Mouse (Mus musculus) thymus, postnatal 25 days (tissue): ENCODE measurements around the gene Gab2.
"Not testable (repeated sequence)": the region's sequence is repeated elsewhere in the genome, so short reads cannot be mapped to it uniquely, and the experiment has no call there.

Experiments
- DNase-seq: peaks from one replicate; pipeline ENCODE4 v3.0.0; 2022

Gab2 gene

GRCm38 (mm10) chr7:97151082-97151813 is 69.9 kb downstream of the Gab2 start:
- DNase-seq = no peak

GRCm38 (mm10) chr7:97154756-97155487 is 73.5 kb downstream of the Gab2 start:
- DNase-seq = no peak

- no peak for DNase-seq
Measured at GRCm38 (mm10) chr7:97164261-97164660, 82.9 kb downstream of the Gab2 start.

GRCm38 (mm10) chr7:97171089-97171488 is 89.7 kb downstream of the Gab2 start:
- DNase-seq = no peak

GRCm38 (mm10) chr7:97171719-97172118 is 90.3 kb downstream of the Gab2 start:
- DNase-seq = no peak

- no peak for DNase-seq
Measured at GRCm38 (mm10) chr7:97172126-97172525, 90.7 kb downstream of the Gab2 start.

- DNase-seq = no peak
Measured at GRCm38 (mm10) chr7:97181931-97182330, 100.5 kb downstream of the Gab2 start.

GRCm38 (mm10) chr7:97183426-97183825 is 102.0 kb downstream of the Gab2 start:
- no peak for DNase-seq

- DNase-seq = no peak
Measured at GRCm38 (mm10) chr7:97184005-97184404, 102.6 kb downstream of the Gab2 start.

GRCm38 (mm10) chr7:97187387-97188081 is 106.1 kb downstream of the Gab2 start:
- no peak for DNase-seq

GRCm38 (mm10) chr7:97189116-97189515 is 107.7 kb downstream of the Gab2 start:
- no peak for DNase-seq

GRCm38 (mm10) chr7:97203907-97204306 is 122.5 kb downstream of the Gab2 start:
- no peak for DNase-seq

GRCm38 (mm10) chr7:97208811-97209549 is 127.6 kb downstream of the Gab2 start:
- DNase-seq = no peak

- no peak for DNase-seq
Measured at GRCm38 (mm10) chr7:97210064-97210685, 128.8 kb downstream of the Gab2 start.

GRCm38 (mm10) chr7:97211117-97211516 is 129.7 kb downstream of the Gab2 start:
- no peak for DNase-seq

- no peak for DNase-seq
Measured at GRCm38 (mm10) chr7:97223836-97224235, 142.4 kb downstream of the Gab2 start.

GRCm38 (mm10) chr7:97245261-97245949 is 164.0 kb downstream of the Gab2 start:
- no peak for DNase-seq

GRCm38 (mm10) chr7:97245950-97246578 is 164.7 kb downstream of the Gab2 start:
- DNase-seq = not testable (repeated sequence)

- no peak for DNase-seq
Measured at GRCm38 (mm10) chr7:97247661-97248060, 166.3 kb downstream of the Gab2 start.

GRCm38 (mm10) chr7:97248136-97248535 is 166.8 kb downstream of the Gab2 start:
- DNase-seq = no peak

GRCm38 (mm10) chr7:97251638-97252037 is 170.3 kb downstream of the Gab2 start:
- no peak for DNase-seq
